Mouse (Mus musculus) heart, adult 18-20 months (tissue): ENCODE results near the gene Hoxb8. TPM values are rescaled to one million over a fixed set of nuclear protein-coding genes. Genes with fewer than 3 reads are reported as not detected.

Experiments used
- DNase-seq, 2 experiments: peaks; one replicate each; pipeline ENCODE4 v3.0.0; 2021 to 2022; ENCODE audit warnings: mixed read lengths in 1 of 2
- total RNA-seq, 2 experiments: library from RNA; stranded (reverse); gene quantifications; 2 replicates each; pipeline ENCODE4 v1.2.3; 2021

Hoxb8 gene
- total RNA-seq, 2 experiments from 2014 or later = not detected

- peak in 1 of 2 experiments; percentile 29 for DNase-seq
These were observed 4.3 kb downstream of the Hoxb8 start, which contains the start of gene Hoxb7 for GRCm38 (mm10) chr11:96285771-96286738. Gene Hoxb7, plus strand, starts transcription at chr11:96286623.

GRCm38 (mm10) chr11:96286739-96287385 is 5.2 kb downstream of the Hoxb8 start:
- DNase-seq = no peak

- no peak for DNase-seq
These were observed 5.7 kb downstream of the Hoxb8 start for GRCm38 (mm10) chr11:96287411-96287810.

GRCm38 (mm10) chr11:96288455-96289221 is 6.9 kb downstream of the Hoxb8 start:
- DNase-seq = no peak

GRCm38 (mm10) chr11:96289293-96289692 is 7.6 kb downstream of the Hoxb8 start:
- DNase-seq = no peak

- no peak for DNase-seq
These were observed 8.1 kb downstream of the Hoxb8 start for GRCm38 (mm10) chr11:96289837-96290236.

GRCm38 (mm10) chr11:96290705-96291355 is 9.1 kb downstream of the Hoxb8 start:
- DNase-seq = no peak

GRCm38 (mm10) chr11:96291681-96292564 is 10.2 kb downstream of the Hoxb8 start, which contains the start of gene Hoxb6:
Gene Hoxb6, plus strand, starts transcription at chr11:96292476.
- DNase-seq = no peak

- no peak for DNase-seq
These were observed 11.0 kb downstream of the Hoxb8 start for GRCm38 (mm10) chr11:96292565-96293301.

GRCm38 (mm10) chr11:96293302-96293921 is 11.7 kb downstream of the Hoxb8 start:
- DNase-seq = no peak

- DNase-seq = peak; percentile 45 to 87
These were observed 12.8 kb downstream of the Hoxb8 start for GRCm38 (mm10) chr11:96294245-96295091.

- DNase-seq = no peak
These were observed 13.6 kb downstream of the Hoxb8 start for GRCm38 (mm10) chr11:96295092-96295835.

- no peak for DNase-seq
These were observed 15.3 kb downstream of the Hoxb8 start for GRCm38 (mm10) chr11:96296997-96297396.

- DNase-seq = no peak
These were observed 15.7 kb downstream of the Hoxb8 start for GRCm38 (mm10) chr11:96297428-96297827.

GRCm38 (mm10) chr11:96297968-96298635 is 16.4 kb downstream of the Hoxb8 start:
- no peak for DNase-seq

- peak in 1 of 2 experiments; percentile 35 for DNase-seq
These were observed 17.4 kb downstream of the Hoxb8 start for GRCm38 (mm10) chr11:96298895-96299667.
